Mouse (Mus musculus): ENCODE measurements around the gene Cfhr2.
"Not testable (repeated sequence)": the region's sequence is repeated elsewhere in the genome, so short reads cannot be mapped to it uniquely, and the experiment has no call there.

Gene Cfhr2

DNA sequence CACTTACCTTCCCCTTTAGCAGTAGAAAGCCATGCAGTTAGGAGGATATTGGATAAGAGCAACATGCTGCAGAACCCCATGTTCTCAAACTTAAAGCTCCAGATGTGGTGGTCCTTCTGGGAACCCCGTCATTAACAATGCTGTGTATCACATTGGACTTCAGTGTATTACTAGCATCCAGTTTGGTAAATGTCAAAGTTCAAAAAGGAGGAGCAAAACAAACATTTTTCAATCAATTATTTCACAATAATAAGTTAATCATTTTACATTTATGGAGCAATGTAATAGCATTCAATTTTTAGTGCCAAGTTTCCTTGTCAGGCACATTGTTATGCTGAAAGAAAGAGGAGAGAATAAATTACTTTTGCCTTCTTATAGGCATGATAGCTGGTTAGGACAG is at the start of gene Cfhr2:
Cfhr2 (minus strand) TSS at position 155 of the 400 bp plus-strand sequence.
- no peak for DNase-seq (ENCODE audit: low spot score)

DNA sequence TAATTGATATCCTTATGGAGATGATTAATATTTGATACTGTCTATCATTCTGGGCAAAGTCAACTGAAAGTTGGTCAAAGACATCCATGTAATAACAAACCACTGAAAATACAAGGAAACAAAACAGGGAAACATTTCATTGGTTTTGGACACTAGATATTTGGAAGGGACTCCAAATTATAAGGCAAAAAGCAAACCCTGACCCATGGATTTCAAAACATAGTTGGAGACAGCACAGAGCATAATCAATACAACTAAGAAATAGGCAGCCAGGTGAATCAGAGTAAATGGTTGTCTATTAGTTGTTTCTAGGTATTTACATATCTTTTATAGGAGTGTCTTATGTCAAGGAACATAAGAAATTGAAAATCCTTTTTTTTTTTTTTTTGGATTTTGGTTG is 5.2 kb upstream of the Cfhr2 start:
- DNase-seq (ENCODE audit: low spot score): no peak

DNA sequence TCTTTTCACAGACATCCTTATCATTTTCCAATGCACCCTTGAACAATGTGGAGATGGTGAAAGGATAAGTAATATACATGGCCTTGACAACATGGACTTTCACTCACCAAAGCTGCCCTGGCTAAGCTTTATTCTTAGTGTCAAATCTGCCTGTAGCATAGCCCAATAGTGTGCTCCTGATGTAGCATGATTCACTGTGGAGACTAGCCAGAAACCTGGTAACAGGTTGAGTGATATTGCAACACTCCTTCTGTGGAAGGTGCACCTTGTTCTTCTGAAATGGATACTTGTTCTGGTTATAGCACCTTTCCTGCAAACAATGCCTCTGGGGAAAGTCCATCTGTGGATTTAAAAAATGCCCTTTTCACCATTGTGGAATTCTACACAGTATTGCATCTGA is 1.7 kb upstream of the Cfhr2 start:
- DNase-seq (ENCODE audit: low spot score): no peak

DNA sequence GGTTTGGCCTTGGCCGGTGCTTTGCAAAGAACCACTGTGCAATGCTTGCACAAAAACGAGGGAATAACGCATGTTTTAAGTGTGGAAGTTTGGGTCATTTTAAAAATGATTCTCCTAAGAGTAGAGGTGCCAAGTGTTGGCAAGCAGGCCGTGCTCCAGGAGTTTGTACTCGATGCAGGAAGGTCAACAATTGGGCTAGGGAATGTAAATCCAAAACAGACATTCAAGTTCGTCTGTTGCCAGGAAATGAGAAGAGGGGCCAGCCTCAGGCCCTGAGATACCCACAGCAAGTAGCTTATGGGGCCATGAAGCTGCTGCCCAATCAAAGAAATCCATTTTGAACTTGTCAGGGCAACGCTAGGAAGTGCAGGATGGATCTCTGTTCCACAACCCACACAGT is 18.8 kb downstream of the Cfhr2 start:
- DNase-seq (ENCODE audit: low spot score): no peak

DNA sequence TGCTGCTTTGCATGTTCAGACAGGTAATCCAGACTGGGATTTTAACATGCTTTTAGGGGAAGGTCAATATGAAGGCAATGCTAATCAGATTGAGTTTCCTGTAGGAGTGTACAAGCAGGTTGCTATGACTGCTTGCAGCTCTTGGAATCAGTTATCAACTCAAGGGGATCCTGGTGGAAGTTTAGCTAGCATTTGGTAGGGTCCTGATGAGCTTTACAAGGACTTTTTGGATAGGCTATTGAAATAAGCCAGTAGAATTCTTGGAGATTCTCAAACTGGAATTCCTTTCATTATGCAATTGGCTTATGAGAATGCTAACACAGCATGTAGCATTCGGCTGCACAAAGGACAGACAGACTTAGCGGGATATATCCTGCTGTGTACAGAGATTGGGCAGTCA is 19.2 kb downstream of the Cfhr2 start:
- DNase-seq (ENCODE audit: low spot score): no peak

DNA sequence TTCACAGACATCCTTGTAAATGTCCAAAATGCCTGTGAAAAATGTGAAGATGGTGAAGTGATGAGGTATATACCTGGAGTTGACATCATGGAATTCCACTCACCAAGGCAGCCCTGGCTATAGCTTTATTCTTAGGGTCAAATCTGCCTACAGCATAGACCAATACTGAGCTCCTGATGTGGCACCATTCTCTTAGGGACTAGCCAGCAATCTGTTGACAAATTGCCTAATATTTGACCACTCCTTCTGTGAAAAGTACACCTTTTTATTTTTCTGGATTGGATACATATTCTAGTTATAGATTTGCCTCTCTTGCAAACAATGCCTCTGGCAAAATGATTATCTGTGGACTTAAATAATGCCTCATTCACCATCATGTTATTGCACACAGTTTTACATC is 49.9 kb downstream of the Cfhr2 start:
- no peak for DNase-seq (ENCODE audit: low spot score)

DNA sequence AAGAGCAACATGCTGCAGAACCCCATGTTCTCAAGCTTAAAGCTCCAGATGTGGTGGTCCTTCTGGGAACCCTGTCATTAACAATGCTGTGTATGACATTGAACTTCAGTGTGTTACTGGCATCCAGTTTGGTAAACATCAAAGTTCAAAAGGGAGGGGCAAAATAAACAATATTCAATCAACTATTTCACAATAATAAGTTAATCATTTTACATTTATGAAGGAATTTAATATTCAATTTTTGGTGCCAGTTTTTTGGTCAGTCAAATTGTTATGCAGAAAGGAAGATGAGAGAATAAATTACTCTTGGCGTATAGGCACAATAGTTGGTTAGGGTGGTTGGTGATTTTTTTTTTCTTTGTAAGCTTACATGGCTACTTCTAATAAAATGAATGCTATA is 77.4 kb downstream of the Cfhr2 start, which contains the start of gene Gm4788:
Gm4788 (minus strand) TSS at position 101 of the 400 bp plus-strand sequence.
- DNase-seq (ENCODE audit: low spot score): no peak

DNA sequence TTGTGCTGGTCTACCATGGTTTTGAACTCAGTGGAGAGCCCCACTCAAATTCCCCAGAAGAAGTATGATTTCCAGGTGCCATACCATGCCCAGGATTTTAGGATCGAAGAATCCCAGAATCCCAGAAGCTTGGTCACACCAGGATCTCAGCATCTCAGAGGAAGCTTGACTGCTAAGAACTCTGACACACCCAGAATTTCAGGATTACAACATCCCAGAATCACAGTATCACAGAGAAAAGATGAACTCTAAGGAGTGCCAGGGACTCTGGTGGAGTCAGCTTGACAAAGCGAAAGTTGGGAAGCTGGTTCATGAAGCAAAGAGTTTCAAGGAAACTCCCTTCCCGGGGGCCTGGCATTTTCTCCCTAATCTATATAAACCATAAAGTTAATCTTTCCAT is 88.6 kb downstream of the Cfhr2 start:
- not testable (repeated sequence) for DNase-seq (ENCODE audit: low spot score)

All from ovary, adult 18-20 months (tissue).